In the genomic region with DNA sequence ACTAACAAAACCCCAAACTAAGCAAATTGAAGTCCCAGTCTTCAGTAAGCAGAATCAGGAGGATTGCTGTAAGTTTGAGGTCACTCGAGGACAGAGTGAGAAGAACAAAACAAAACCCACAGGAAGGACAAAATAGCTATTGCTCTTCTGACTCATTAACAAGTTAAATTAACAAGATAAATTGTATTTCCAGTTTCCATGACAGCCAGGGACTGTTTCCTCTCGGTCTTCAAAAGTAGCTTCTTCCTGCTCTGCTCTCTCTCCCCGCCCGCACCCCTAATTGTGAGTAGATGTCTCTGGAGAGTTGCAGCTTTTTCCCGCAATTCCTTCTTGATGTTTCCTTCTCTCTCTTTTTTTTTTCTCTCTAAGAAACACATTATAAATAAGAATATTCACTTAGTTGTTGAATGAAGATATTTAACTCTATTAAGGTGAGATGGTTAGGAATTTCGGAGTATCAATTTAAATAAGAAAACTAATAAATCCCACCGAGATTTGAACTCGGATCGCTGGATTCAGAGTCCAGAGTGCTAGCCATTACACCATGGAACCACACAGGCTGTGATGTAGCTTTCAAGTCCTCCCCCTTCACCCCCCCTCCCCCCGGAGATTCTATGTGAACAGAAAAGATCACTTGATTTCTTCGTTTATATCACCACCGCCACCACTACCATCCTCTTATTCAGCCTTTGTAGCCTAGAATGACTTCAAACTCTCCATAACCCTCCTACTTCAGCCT, we compare ENCODE assay signal across 10 mouse cellular contexts. TPM values are rescaled to one million over a fixed set of nuclear protein-coding genes. Genes with fewer than 3 reads are reported as not detected.
DNase-seq lines count a peak whose midpoint lies in the region; ATAC-seq and TF ChIP-seq lines count a peak whose summit lies in the region.
"Had no signal": no experiment of that assay in that cellular context is flagged by ENCODE, and none has a peak within 500 bp of the region (broad histone marks: within the 10 kb centered on the region; RNA-seq: fewer than 3 reads in every experiment).

No protein-coding gene starts in this region.

- TF ChIP-seq POLR2A in ES-Bruce4 (IDR thresholded peaks at IDR 0.05; ENCODE audit: insufficient read depth, low read length), result no peak

- TF ChIP-seq CTCF in gastrocnemius, adult 2 months (IDR thresholded peaks at IDR 0.05), result no peak
- TF ChIP-seq CTCF in ES-Bruce4 (IDR thresholded peaks at IDR 0.05; ENCODE audit: low read depth, low read length), result no peak

- TF ChIP-seq EP300 in ES-Bruce4 (IDR thresholded peaks at IDR 0.05; ENCODE audit: insufficient read depth, low read depth, low read length), result no peak

- 2% methylated on average over 12 of the region's 12 CpGs for WGBS in forebrain, embryonic 13.5 days
- 1% methylated on average over 12 of the region's 12 CpGs for WGBS in liver, embryonic 13.5 days (ENCODE audit: insufficient replicate concordance)
- WGBS in stomach, embryonic 14.5 days, result 2% methylated on average over 12 of the region's 12 CpGs

- H3K4me2 ChIP-seq in forebrain, embryonic 13.5 days, result peak overlapping the region; percentile 58
- peak overlapping the region; percentile 76 for H3K4me2 ChIP-seq in liver, embryonic 13.5 days
- peak overlapping the region; percentile 52 for H3K4me2 ChIP-seq in stomach, embryonic 14.5 days (replicated peaks; ENCODE audit: low read depth, low read length)

- intact Hi-C loops in gastrocnemius, adult 2 months (cut with DNase I), result no loop called here

- H3K27me3 ChIP-seq in ES-Bruce4 (ENCODE audit: control insufficient read depth, insufficient read depth, low read length, poor library complexity, severe bottlenecking), result peaks cover 9% of the 10 kb centered on the region
- H3K27me3 ChIP-seq in forebrain, embryonic 13.5 days, result peaks cover 80% of the 10 kb centered on the region
- H3K27me3 ChIP-seq in liver, embryonic 13.5 days, result peaks cover 76% of the 10 kb centered on the region
- H3K27me3 ChIP-seq in stomach, embryonic 14.5 days (ENCODE audit: control insufficient read depth, insufficient read depth, low read length), result peaks cover 48% of the 10 kb centered on the region
- H3K27me3 ChIP-seq: Patski had no signal

- H3K36me3 ChIP-seq in ES-Bruce4 (ENCODE audit: control insufficient read depth, insufficient read depth, low read length, poor library complexity, severe bottlenecking), result no peaks in the 10 kb centered on the region
- no peaks in the 10 kb centered on the region for H3K36me3 ChIP-seq in forebrain, embryonic 13.5 days (ENCODE audit: poor library complexity, severe bottlenecking)
- H3K36me3 ChIP-seq in liver, embryonic 13.5 days, result no peaks in the 10 kb centered on the region
- no peaks in the 10 kb centered on the region for H3K36me3 ChIP-seq in stomach, embryonic 14.5 days (ENCODE audit: control insufficient read depth, insufficient read depth, low read length)

- peak overlapping the region; percentile 46 for H3K9ac ChIP-seq in ES-Bruce4 (ENCODE audit: low read depth, poor library complexity, severe bottlenecking)
- no peak overlapping the region for H3K9ac ChIP-seq in forebrain, embryonic 13.5 days
- peak overlapping the region; percentile 56; the same call in 1 of the 2 replicates for H3K9ac ChIP-seq in liver, embryonic 13.5 days
- no peak overlapping the region for H3K9ac ChIP-seq in stomach, embryonic 14.5 days (replicated peaks; ENCODE audit: low read depth, low read length)

- H3K9me3 ChIP-seq in ES-Bruce4 (replicated peaks; ENCODE audit: control insufficient read depth, insufficient read depth, low read length, poor library complexity, severe bottlenecking), result no peaks in the 10 kb centered on the region
- no peaks in the 10 kb centered on the region for H3K9me3 ChIP-seq in forebrain, embryonic 13.5 days (replicated peaks)
- H3K9me3 ChIP-seq in liver, embryonic 13.5 days (replicated peaks), result no peaks in the 10 kb centered on the region
- H3K9me3 ChIP-seq in stomach, embryonic 14.5 days (ENCODE audit: control insufficient read depth, low read depth, low read length), result no peaks in the 10 kb centered on the region

- H3K4me3 ChIP-seq in gastrocnemius, adult 2 months, result peak overlapping the region; percentile 64
- H3K4me3 ChIP-seq in ES-Bruce4 (ENCODE audit: low read depth, low read length), result peak overlapping the region; percentile 75
- peak overlapping the region; percentile 38 for H3K4me3 ChIP-seq in forebrain, embryonic 13.5 days
- H3K4me3 ChIP-seq in liver, embryonic 13.5 days (replicated peaks), result peak overlapping the region; percentile 58
- H3K4me3 ChIP-seq in stomach, embryonic 14.5 days (ENCODE audit: low read depth, low read length), result peak overlapping the region; percentile 33

- H3K27ac ChIP-seq in gastrocnemius, adult 2 months, result no peak overlapping the region
- H3K27ac ChIP-seq in ES-Bruce4 (ENCODE audit: insufficient read depth, low read length), result no peak overlapping the region
- H3K27ac ChIP-seq in forebrain, embryonic 13.5 days, result no peak overlapping the region
- H3K27ac ChIP-seq in liver, embryonic 13.5 days, result no peak overlapping the region
- H3K27ac ChIP-seq in stomach, embryonic 14.5 days (ENCODE audit: low read length), result no peak overlapping the region

- DNase-seq in gastrocnemius, adult 2 months, result no peak
- no peak for DNase-seq in gastrocnemius, adult 8-10 months (ENCODE audit: low spot score in 2 of 2)
- DNase-seq in liver, embryonic 13.5 days, result no peak
- no peak for DNase-seq in adrenal gland, postnatal 10 days
- no peak for DNase-seq in kidney, postnatal 14 days

- no peak for ATAC-seq in forebrain, embryonic 13.5 days
- ATAC-seq in liver, embryonic 13.5 days (ENCODE audit: low read depth), result no peak
- no peak for ATAC-seq in stomach, embryonic 14.5 days (ENCODE audit: insufficient number of reproducible peaks, insufficient read depth, low FRiP score, low read depth)
- ATAC-seq: Patski had no signal

- peaks cover 2% of the 10 kb centered on the region for H3K4me1 ChIP-seq in ES-Bruce4 (ENCODE audit: control insufficient read depth, insufficient read depth, low read length)
- H3K4me1 ChIP-seq in forebrain, embryonic 13.5 days, result peaks cover 13% of the 10 kb centered on the region
- peaks cover 27% of the 10 kb centered on the region for H3K4me1 ChIP-seq in liver, embryonic 13.5 days (replicated peaks)
- H3K4me1 ChIP-seq in stomach, embryonic 14.5 days (ENCODE audit: control insufficient read depth, insufficient read depth, low read length), result 0 out of 2 replicates have a peak, but pooled peaks cover 3% of the 10 kb centered on the region

RNA-seq across cellular contexts. Expression of gene Prss16, which starts 13.3 kb away (rescaled TPM):
- not detected for total RNA-seq in gastrocnemius, adult 2 months (2021)
- not detected for total RNA-seq in gastrocnemius, adult 8-10 months (2022)
- 4.1 and 6.9 TPM in 2 replicates for polyA plus RNA-seq in ES-Bruce4 (2011; ENCODE audit: insufficient read depth, insufficient read length, low read depth, missing spikeins)
- not detected in 2 replicates for polyA plus RNA-seq in forebrain, embryonic 13.5 days (2015; fragmentation: Nextera tagmentation; extraction: Ambion mirVana)
- polyA plus RNA-seq in liver, embryonic 13.5 days (2015; fragmentation: Nextera tagmentation; extraction: Ambion mirVana), result 0.25 and 0.39 TPM in 2 replicates
- polyA plus RNA-seq in stomach, embryonic 14.5 days (2014; fragmentation: Nextera tagmentation; extraction: Ambion mirVana), result 0.15 and 0.75 TPM in 2 replicates
- total RNA-seq in adrenal gland, postnatal 10 days (2021), result not detected

RNA-seq across cellular contexts. Expression of gene Pom121l2, which starts 15.3 kb away (rescaled TPM):
- not detected for total RNA-seq in gastrocnemius, adult 2 months (2021)
- total RNA-seq in gastrocnemius, adult 8-10 months (2022), result not detected
- polyA plus RNA-seq in ES-Bruce4 (2011; ENCODE audit: insufficient read depth, insufficient read length, low read depth, missing spikeins), result not detected in 2 replicates
- 0.09 TPM in 1 of 2 replicates, not detected in the other for polyA plus RNA-seq in forebrain, embryonic 13.5 days (2015; fragmentation: Nextera tagmentation; extraction: Ambion mirVana)
- not detected in 2 replicates for polyA plus RNA-seq in liver, embryonic 13.5 days (2015; fragmentation: Nextera tagmentation; extraction: Ambion mirVana)
- not detected in 2 replicates for polyA plus RNA-seq in stomach, embryonic 14.5 days (2014; fragmentation: Nextera tagmentation; extraction: Ambion mirVana)
- total RNA-seq in adrenal gland, postnatal 10 days (2021), result not detected
- total RNA-seq: neutrophil, adult 5-6 weeks had no signal
- polyA plus RNA-seq: Patski had no signal

RNA-seq across cellular contexts. Expression of gene Hist1h2ah, which starts 39.1 kb away (rescaled TPM):
- 1 to 10 TPM in 1 of 2 experiments, not detected in 1; 3.7 TPM for total RNA-seq in gastrocnemius, adult 2 months (2021)
- total RNA-seq in gastrocnemius, adult 8-10 months (2022), result 1 to 10 TPM in 3 of 4 experiments, not detected in 1; 3.0 to 6.5 (median 5.3) TPM
- polyA plus RNA-seq in ES-Bruce4 (2011; ENCODE audit: insufficient read depth, insufficient read length, low read depth, missing spikeins), result 13.0 and 17.2 TPM in 2 replicates
- 2.8 and 10.7 TPM in 2 replicates for polyA plus RNA-seq in forebrain, embryonic 13.5 days (2015; fragmentation: Nextera tagmentation; extraction: Ambion mirVana)
- 3.6 and 18.3 TPM in 2 replicates for polyA plus RNA-seq in liver, embryonic 13.5 days (2015; fragmentation: Nextera tagmentation; extraction: Ambion mirVana)
- polyA plus RNA-seq in stomach, embryonic 14.5 days (2014; fragmentation: Nextera tagmentation; extraction: Ambion mirVana), result 10.3 and 12.7 TPM in 2 replicates
- total RNA-seq in adrenal gland, postnatal 10 days (2021), result 100 to 1,000 TPM; 239 to 319 TPM

RNA-seq across cellular contexts. Expression of gene Hist1h2bk, which starts 39.4 kb away (rescaled TPM):
- 1 to 10 TPM in 1 of 2 experiments, not detected in 1; 2.6 TPM for total RNA-seq in gastrocnemius, adult 2 months (2021)
- 1 to 10 TPM in 1 of 4 experiments, under 1 TPM in 1, not detected in 2; 0.75 to 7.0 TPM for total RNA-seq in gastrocnemius, adult 8-10 months (2022)
- polyA plus RNA-seq in ES-Bruce4 (2011; ENCODE audit: insufficient read depth, insufficient read length, low read depth, missing spikeins), result 54.4 and 58.6 TPM in 2 replicates
- polyA plus RNA-seq in forebrain, embryonic 13.5 days (2015; fragmentation: Nextera tagmentation; extraction: Ambion mirVana), result 7.5 and 10.3 TPM in 2 replicates
- 3.5 and 3.7 TPM in 2 replicates for polyA plus RNA-seq in liver, embryonic 13.5 days (2015; fragmentation: Nextera tagmentation; extraction: Ambion mirVana)
- 7.0 and 7.5 TPM in 2 replicates for polyA plus RNA-seq in stomach, embryonic 14.5 days (2014; fragmentation: Nextera tagmentation; extraction: Ambion mirVana)
- total RNA-seq in adrenal gland, postnatal 10 days (2021), result 100 to 1,000 TPM; 299 to 338 TPM

RNA-seq across cellular contexts. Expression of gene Hist1h4i, which starts 44.9 kb away (rescaled TPM):
- total RNA-seq in gastrocnemius, adult 2 months (2021), result 10 to 100 TPM; 24.1 to 25.0 TPM
- total RNA-seq in gastrocnemius, adult 8-10 months (2022), result 10 to 100 TPM; 28.5 to 37.8 (median 35.7) TPM
- polyA plus RNA-seq in ES-Bruce4 (2011; ENCODE audit: insufficient read depth, insufficient read length, low read depth, missing spikeins), result 5.6 and 6.5 TPM in 2 replicates
- 42.8 and 45.2 TPM in 2 replicates for polyA plus RNA-seq in forebrain, embryonic 13.5 days (2015; fragmentation: Nextera tagmentation; extraction: Ambion mirVana)
- polyA plus RNA-seq in liver, embryonic 13.5 days (2015; fragmentation: Nextera tagmentation; extraction: Ambion mirVana), result 38.8 and 52.6 TPM in 2 replicates
- 19.1 and 22.4 TPM in 2 replicates for polyA plus RNA-seq in stomach, embryonic 14.5 days (2014; fragmentation: Nextera tagmentation; extraction: Ambion mirVana)
- 100 to 1,000 TPM; 136 to 154 TPM for total RNA-seq in adrenal gland, postnatal 10 days (2021)

Comparison
In these comparisons a context has a peak if more than half of its experiments do, and no peak if none do; other contexts are left out.
1. H3K9ac ChIP-seq: peak in ES-Bruce4 (single experiment) and liver, embryonic 13.5 days (single experiment); none in forebrain, embryonic 13.5 days (single experiment) and stomach, embryonic 14.5 days (single experiment).
2. Peak in every context shown above with its lines, with median percentiles within 50 percentile points of each other: H3K4me3 ChIP-seq and H3K4me2 ChIP-seq.